Mouse (Mus musculus): ENCODE results near the gene Slc25a36.
A peak's percentile ranks its signal among the peaks of the same experiment; 100 is the strongest.

The Slc25a36 gene

GRCm38 (mm10) chr9:97112238-97112637, 1.3 kb upstream of the Slc25a36 start:
- no peak for DNase-seq (ENCODE audit: low spot score in 2 of 2)

DNA sequence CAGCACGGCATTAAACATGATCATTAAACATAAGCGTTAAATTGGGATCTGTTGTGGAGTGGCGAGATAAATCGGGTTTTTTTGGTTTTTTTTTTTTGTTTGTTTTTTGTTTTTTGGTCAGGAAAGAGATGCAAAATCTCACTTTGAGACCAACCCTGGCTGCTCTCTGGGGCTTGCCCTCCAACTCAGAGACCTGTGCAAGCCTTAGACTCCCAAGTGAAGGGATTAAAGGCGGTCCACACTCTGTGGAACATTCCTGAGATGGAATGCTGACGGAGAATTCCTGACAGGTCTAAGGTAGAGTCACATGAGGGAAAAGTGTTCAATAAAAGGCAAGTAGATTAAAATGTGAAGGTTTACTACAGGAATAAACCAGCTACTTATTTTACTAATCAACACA, 549 bp upstream of the Slc25a36 start:
- DNase-seq (ENCODE audit: low spot score in 2 of 2): no peak

- no peak for DNase-seq (ENCODE audit: low spot score in 2 of 2)
Measured at GRCm38 (mm10) chr9:97106481-97107160, 4.3 kb downstream of the Slc25a36 start.

DNA sequence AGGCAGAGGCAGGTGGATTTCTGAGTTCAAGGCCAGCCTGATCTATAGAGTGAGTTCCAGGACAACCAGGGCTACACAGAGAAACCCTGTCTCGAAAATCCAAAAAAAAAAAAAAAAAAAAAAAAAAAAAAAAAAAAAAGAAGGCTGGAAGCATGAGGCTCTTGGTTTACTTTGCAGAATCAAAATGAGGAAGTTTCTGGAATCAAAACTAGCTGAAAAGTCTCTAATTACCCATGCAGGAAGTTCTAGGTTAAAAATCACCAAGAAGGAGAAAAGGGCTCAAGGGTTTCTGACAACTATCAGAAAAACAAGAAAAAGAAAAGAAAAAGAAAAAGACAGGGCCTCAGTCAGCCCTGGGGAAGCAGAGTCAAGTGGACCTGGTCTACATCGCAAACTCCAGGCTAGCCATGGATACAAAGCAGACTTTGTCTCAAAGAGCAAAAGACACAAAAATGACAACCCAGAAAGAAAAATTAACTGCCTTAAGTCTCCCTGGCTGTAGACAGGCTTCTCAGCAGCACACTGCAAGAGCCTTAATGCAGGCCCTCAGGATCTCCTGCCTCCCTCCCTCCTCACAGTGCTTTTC, 5.5 kb downstream of the Slc25a36 start:
- DNase-seq (ENCODE audit: low spot score in 2 of 2): no peak

DNA sequence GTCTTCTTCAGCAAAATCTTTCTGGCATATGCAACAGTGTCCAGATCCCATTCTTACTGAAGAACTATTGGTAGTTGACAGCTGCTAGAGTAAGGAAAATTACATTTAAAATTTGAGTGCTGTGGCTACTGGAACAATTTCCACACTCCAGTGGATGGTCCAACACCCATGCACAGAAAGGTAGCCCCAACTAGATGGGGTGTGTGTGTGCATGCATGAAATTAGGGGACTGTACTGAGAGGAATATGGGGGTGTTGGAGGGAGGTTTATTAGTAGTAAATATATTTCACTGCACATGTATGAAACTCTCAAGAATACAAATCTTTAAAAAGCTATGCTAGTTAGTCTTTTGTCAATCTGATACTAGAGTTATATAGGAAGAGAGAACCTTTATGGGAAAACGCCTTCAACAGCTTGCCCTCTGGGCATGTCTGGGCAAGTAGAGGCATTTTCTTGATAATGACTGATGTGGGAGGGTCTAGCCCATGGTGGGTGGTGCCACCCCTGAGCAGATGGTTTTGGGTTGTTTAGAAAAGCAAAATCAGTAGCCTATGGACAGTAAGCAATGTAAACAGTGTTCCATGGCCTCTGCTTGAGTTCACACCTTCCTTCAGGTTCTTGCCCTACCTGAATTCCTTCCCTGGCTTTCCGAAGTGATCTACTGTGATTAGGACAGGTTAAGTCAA, 7.4 kb downstream of the Slc25a36 start:
- DNase-seq (ENCODE audit: low spot score in 2 of 2): no peak

DNA sequence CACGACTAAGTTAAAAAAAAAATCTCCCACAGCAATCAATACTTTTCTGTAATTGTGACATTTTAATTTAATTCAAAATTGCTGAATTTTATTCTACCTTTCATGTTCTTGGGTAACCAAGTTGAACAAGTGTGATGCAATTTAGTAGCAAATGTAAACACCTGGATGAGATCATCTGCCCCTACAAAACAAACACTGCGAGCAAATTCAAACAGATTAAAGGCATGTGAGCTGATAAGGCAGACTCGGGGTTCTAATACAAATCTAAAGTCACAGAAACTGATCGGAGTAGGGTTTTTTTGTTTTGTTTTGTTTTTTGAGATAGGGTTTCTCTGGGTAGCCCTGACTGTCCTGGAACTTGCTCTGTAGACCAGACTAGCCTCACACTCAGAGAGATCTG, 12.0 kb downstream of the Slc25a36 start:
- DNase-seq (ENCODE audit: low spot score in 2 of 2): no peak

DNA sequence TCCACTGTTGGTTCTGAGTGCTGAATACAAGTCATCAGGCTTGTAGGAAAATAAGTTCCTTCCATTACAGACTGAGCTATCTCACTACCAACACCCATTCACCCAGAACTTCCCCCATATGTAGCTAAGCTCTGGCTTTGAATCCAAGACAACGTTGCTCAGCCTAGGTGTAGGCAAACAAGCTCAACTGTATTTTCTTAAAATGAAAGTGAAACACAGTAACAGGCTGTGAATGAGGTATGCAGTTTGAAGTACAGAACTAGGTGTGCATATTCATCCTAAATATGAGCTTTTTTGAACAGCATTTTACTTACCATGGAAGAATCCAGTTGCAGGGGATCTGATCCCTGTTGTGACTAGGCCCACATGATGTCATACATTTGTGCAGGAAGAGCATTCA, 14.8 kb downstream of the Slc25a36 start:
- DNase-seq (ENCODE audit: low spot score in 2 of 2): no peak

DNA sequence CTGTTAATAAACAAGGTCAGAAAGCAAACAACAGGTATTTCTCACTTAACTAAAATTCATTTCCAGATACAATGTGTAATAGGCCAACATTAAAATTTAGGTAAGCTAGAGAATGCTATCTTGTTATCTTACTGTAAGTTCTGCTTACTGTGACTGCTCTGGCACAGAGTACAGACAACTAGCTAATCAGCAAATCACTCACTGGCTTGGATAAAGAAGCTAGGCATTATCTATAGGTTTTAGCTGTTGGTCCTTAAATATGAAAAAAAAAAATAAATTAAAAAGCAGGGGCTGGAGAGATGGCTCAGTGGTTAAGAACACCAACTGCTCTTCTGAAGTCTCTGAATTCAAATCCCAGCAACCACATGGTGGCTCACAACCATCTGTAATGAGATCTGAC, 23.1 kb downstream of the Slc25a36 start:
- no peak for DNase-seq (ENCODE audit: low spot score in 2 of 2)

GRCm38 (mm10) chr9:97084628-97085027, 26.3 kb downstream of the Slc25a36 start:
- no peak for DNase-seq (ENCODE audit: low spot score in 2 of 2)

- DNase-seq (ENCODE audit: low spot score in 2 of 2): no peak
Measured at GRCm38 (mm10) chr9:97081106-97081862, 29.7 kb downstream of the Slc25a36 start.

GRCm38 (mm10) chr9:97069911-97070310, 41.0 kb downstream of the Slc25a36 start:
- DNase-seq (ENCODE audit: low spot score in 2 of 2): no peak

DNA sequence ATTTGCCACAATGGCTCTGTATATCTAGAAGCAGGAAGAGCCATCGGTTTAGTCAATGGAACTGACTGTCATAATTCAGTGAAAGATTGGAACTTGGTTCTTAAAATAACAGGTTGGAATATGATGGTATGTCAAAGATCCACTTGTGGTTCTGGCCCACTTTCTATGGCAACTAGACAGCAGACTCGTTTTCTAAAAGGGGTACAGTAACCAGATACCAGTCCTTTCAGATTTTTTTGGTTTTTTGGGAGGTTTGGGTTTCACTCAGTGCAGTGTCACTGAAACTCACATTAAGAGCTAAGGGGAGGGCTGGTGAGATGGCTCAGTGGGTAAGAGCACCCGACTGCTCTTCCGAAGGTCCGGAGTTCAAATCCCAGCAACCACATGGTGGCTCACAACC, 41.5 kb downstream of the Slc25a36 start:
- no peak for DNase-seq (ENCODE audit: low spot score in 2 of 2)

- DNase-seq (ENCODE audit: low spot score in 2 of 2): peak; percentile 87 to 91
Measured at GRCm38 (mm10) chr9:97068201-97069095, 42.5 kb downstream of the Slc25a36 start.

DNA sequence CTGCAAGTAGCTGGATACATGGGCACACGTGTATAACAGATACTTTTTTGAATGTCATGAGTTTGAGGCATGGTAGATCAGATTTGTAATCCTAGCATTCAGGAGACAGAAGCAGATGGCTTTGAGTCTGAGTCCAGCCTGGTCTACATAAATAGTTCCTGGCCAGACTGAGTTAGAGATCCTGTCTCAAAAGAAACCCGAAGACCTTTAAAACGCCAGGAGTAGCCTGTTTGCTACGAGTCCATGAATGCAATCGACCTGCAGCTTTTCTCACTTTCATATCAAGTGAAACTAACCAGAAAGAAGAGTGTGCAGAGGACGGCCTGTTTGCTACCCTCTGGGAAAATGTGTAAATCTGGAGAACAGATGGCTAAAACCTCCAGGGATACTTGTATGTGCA, 43.2 kb downstream of the Slc25a36 start:
- DNase-seq (ENCODE audit: low spot score in 2 of 2): no peak

DNA sequence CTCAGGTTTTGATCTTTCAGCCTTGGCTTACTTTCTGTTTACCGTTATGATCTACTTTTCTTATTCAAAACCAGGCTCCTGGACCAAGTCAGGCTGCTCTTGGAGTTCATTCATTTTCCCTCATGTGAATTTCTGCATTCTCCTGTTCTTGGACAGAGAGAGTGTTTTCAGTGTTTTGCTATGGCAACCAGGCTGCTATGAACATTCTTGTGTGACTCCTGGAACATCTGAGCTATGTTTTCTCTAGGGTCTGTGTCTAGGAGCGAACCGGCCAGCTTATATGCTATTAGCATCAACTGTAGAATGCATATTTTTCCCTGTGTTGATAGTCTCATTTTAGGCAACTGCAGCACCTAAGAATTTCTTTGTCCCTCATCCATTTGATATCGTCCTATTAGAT, 45.1 kb downstream of the Slc25a36 start:
- DNase-seq (ENCODE audit: low spot score in 2 of 2): no peak

DNA sequence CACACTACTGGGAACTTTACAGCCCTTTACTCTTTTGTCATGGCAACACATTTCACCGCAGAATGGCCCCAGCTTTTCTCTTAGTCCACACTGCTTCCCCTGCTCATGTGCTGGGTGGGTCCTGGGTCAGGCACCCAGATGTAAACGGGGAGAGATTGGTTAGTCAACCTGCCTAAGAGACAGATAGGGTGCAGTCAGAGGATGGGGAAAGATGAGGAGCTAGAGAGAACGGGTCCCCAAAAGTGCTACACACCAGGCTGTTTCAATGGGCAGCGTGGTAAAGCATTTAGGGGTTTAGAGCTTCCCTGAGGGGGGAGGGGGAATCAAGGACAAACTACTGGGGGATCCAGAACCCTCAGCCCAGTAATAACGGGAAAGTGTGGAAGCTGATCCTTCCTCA, 45.7 kb downstream of the Slc25a36 start:
- no peak for DNase-seq (ENCODE audit: low spot score in 2 of 2)

- DNase-seq (ENCODE audit: low spot score in 2 of 2): no peak
Measured at GRCm38 (mm10) chr9:97064161-97064560, 46.8 kb downstream of the Slc25a36 start.

DNA sequence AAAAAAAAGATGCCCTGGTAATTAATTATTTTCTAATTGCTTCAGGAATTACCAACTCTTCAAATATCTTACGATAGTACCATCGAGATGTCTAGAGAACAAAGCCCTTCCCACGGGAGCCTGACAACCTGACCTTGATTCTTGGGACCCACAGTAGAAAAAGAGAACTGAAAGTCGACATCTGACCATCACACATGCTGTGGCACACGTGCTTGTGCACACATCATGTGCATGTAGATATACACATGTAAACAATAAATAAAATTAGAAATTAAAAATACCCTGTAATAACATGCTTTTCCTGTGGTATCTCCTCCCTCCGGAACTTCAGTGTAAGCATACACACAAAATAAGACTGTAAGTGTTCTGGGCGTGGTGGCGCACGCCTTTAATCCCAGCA, 49.3 kb downstream of the Slc25a36 start:
- DNase-seq (ENCODE audit: low spot score in 2 of 2): no peak

DNA sequence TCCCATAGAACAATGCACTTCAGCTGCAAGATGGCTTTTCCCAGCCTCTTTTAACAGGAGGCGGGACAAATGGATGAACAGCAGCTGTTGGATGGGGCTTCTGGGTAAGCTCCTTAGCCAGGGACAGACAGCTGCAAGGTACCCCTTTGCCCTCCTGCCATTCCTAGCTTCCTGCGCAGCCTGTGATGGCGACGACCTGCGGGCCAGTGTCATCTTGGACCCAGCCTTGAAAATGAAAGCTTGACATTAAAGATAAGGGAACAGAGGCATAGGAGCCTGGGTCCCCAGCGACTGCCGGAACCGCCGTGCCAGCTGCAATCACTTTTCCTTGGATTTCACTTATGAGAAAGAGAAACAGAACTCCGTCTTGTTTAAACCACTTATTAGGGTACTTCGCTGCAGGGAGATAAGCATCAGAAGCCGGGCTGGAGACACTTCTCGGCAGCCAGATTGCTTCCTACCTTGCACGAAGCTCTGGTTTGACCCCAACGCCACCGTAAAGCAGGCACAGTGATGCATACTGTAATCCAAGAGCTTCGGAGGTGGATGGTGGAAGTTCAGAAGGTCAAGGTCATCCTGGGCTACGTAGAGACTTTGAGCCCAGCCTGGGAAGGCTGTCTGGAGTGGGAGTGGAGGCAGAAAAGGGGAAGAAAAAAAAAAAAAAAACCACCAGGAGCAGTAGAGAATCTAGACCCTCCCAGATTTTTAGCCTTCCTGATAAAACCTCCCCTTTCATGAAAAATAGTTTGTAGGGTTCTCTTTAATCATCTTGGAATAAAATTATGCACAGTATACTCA, 54.2 kb downstream of the Slc25a36 start:
- DNase-seq (ENCODE audit: low spot score in 2 of 2): no peak

DNA sequence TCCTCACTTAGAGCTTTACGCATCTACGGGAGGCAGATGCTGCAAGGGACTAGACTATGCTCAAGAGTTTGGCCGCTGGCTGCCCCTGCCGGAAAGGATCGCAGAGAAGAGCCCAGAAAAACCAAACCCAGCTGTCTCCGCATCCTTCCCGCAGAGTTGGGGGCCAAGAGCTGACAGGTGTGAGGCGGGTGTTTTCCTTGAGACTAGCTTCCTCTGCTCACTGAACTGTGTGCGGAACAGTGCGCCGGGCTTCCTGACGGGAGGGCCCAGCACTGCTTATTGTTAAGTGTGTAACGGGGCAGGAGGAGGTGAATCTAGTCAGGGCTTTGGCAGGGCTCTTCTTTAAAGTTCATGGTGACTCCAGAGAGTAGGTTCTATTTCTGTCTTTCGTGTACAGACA, 55.1 kb downstream of the Slc25a36 start:
- DNase-seq (ENCODE audit: low spot score in 2 of 2): no peak

- no peak for DNase-seq (ENCODE audit: low spot score in 2 of 2)
Measured at GRCm38 (mm10) chr9:97051176-97051575, 59.8 kb downstream of the Slc25a36 start.

Data from right cerebral cortex, postnatal 10 days (tissue).